Mouse (Mus musculus) stomach, postnatal 0 days (tissue): Measurements from ENCODE around the gene Bach2.
A peak's percentile ranks its signal among the peaks of the same experiment; 100 is the strongest.

Experiments used
- CTCF ChIP-seq: IDR thresholded peaks from 2 replicates; pipeline ENCODE4 v1.5.1; 2016; ENCODE audit warnings: antibody characterized with exemption, low read depth, mild to moderate bottlenecking, moderate library complexity
- EP300 ChIP-seq: optimal IDR thresholded peaks from 2 replicates; pipeline ENCODE3; 2016; ENCODE audit warnings: antibody characterized with exemption

DNA sequence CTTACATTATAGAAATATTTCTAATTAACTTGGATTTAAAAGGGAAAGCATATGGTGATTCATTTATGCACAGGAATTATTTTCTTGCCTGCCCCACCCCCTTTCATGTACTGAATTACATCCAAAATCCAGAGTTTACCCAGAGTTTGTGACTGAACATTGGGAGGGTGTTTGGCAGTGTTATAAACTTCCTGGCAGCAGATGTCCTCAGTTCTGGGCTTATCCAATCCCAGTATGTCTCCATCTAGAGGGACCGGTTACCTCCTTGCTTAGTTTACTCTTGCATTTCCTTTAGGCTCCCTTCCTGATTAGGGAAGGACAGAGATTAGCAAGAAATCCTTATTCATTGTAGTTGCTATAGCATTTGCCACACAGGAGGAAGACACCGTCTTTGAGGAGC, 146.5 kb downstream of the Bach2 start:
- TF ChIP-seq CTCF (peak; percentile 23; the same call in 1 of the 2 replicates), EP300 (no peak)
